Mouse (Mus musculus) liver, postnatal 0 days (tissue): ENCODE data around the gene Pear1. TPM values are rescaled to one million over a fixed set of nuclear protein-coding genes. Genes with fewer than 3 reads are reported as not detected.
A peak's percentile ranks its signal among the peaks of the same experiment; 100 is the strongest.

Source experiments
- ATAC-seq: fragments of 200-750 bp; cut with Nextera tagmentation; 2 replicates; pipeline ENCODE4 v1.8.0; 2017; ENCODE audit warnings: mild to moderate bottlenecking, moderate library complexity
- DNase-seq: peaks from one replicate; pipeline ENCODE4 v3.0.0-alpha.2; 2016
- H3K27ac ChIP-seq: fragments of 300-500 bp; sonication (generic); 2 replicates; pipeline ENCODE4 v1.5.1; 2014; ENCODE audit warnings: antibody characterized with exemption, moderate library complexity, mild to moderate bottlenecking, low read depth
- H3K27me3 ChIP-seq: fragments of 300-500 bp; sonication (generic); 2 replicates; pipeline ENCODE4 v1.6.1; 2014; ENCODE audit warnings: low read length, control low read depth, mixed read lengths; ENCODE audit not compliant: insufficient read depth
- H3K36me3 ChIP-seq: fragments of 300-500 bp; sonication (generic); replicated peaks from 2 replicates; pipeline ENCODE4 v1.6.1; 2014; ENCODE audit warnings: mild to moderate bottlenecking, control low read depth, low read length, moderate library complexity, mixed read lengths; ENCODE audit not compliant: insufficient read depth
- H3K4me1 ChIP-seq: fragments of 300-500 bp; sonication (generic); 2 replicates; pipeline ENCODE4 v1.6.1; 2014; ENCODE audit warnings: antibody characterized with exemption, mild to moderate bottlenecking, control low read depth; ENCODE audit not compliant: insufficient read depth
- H3K4me2 ChIP-seq: fragments of 300-500 bp; sonication (generic); 2 replicates; pipeline ENCODE4 v1.6.1; 2014; ENCODE audit warnings: low read depth, mild to moderate bottlenecking, low read length, moderate library complexity, mixed read lengths
- H3K4me3 ChIP-seq: fragments of 300-500 bp; sonication (generic); 2 replicates; pipeline ENCODE4 v1.5.1; 2014; ENCODE audit warnings: low read depth, low read length
- H3K9ac ChIP-seq: fragments of 300-500 bp; sonication (generic); replicated peaks from 2 replicates; pipeline ENCODE4 v1.6.1; 2014; ENCODE audit warnings: mild to moderate bottlenecking, moderate library complexity
- H3K9me3 ChIP-seq: fragments of 300-500 bp; sonication (generic); 2 replicates; pipeline ENCODE4 v1.6.1; 2016; ENCODE audit warnings: mild to moderate bottlenecking, control low read depth, low read length, mixed read lengths
- CTCF ChIP-seq: sonication (generic); IDR thresholded peaks from 2 replicates; pipeline ENCODE4 v1.5.1; 2016; ENCODE audit warnings: antibody characterized with exemption, low read depth
- EP300 ChIP-seq: IDR thresholded peaks from 2 replicates; pipeline ENCODE4 v1.6.1; 2016; ENCODE audit warnings: antibody characterized with exemption, low read depth, mild to moderate bottlenecking
- WGBS: fragments of 180-500 bp; shearing (Covaris S2); extraction: QIAGEN DNeasy Blood & Tissue Kit; methylation state at CpG from one replicate; pipeline ENCODE4 v1.1.7; 2014; ENCODE audit not compliant: insufficient replicate concordance; 5-methylcytosine and 5-hydroxymethylcytosine counted together
- polyA plus RNA-seq: library from polyadenylated mRNA; unstranded; fragments of >200 nt; fragmentation: Nextera tagmentation; extraction: Ambion mirVana; gene quantifications from 2 replicates; pipeline ENCODE4 v1.2.1, GENCODE M21; 2015

Pear1 gene
- polyA plus RNA-seq, 1 experiment from 2014 or later, result 5.1 TPM

GRCm38 (mm10) chr3:87847680-87848079, 23.6 kb upstream of the Pear1 start:
- DNase-seq (no peak), ATAC-seq (no peak)
- no peaks in the 10 kb centered on the region for H3K36me3 ChIP-seq
- WGBS, result 39% methylated on average over 5 of the region's 5 CpGs
- no peak overlapping the region for H3K4me2 ChIP-seq
- H3K9ac ChIP-seq, result no peak overlapping the region
- H3K4me3 ChIP-seq, result no peak overlapping the region
- TF ChIP-seq EP300, result no peak
- no peak for TF ChIP-seq CTCF
- H3K9me3 ChIP-seq, result no peaks in the 10 kb centered on the region
- no peaks in the 10 kb centered on the region for H3K27me3 ChIP-seq
- peaks cover 6% of the 10 kb centered on the region; the same call in 1 of the 2 replicates for H3K4me1 ChIP-seq
- no peak overlapping the region for H3K27ac ChIP-seq

GRCm38 (mm10) chr3:87846650-87847110, 22.6 kb upstream of the Pear1 start, which contains the start of gene Sh2d2a:
Sh2d2a (plus strand) TSS chr3:87846755.
- DNase-seq, result no peak
- no peaks in the 10 kb centered on the region for H3K36me3 ChIP-seq
- H3K4me3 ChIP-seq, result no peak within 1 kb of the TSS
- H3K27me3 ChIP-seq, result no peaks in the 10 kb centered on the region
- ATAC-seq, result no peak
- TF ChIP-seq EP300 (no peak), CTCF (no peak)
- H3K9ac ChIP-seq, result no peak within 1 kb of the TSS
- no peaks in the 10 kb centered on the region for H3K9me3 ChIP-seq
- WGBS, result 43% methylated on average over 7 of the region's 7 CpGs
- H3K4me1 ChIP-seq, result peaks cover 6% of the 10 kb centered on the region; the same call in 1 of the 2 replicates
- no peak within 1 kb of the TSS for H3K4me2 ChIP-seq
- H3K27ac ChIP-seq, result no peak within 1 kb of the TSS

DNA sequence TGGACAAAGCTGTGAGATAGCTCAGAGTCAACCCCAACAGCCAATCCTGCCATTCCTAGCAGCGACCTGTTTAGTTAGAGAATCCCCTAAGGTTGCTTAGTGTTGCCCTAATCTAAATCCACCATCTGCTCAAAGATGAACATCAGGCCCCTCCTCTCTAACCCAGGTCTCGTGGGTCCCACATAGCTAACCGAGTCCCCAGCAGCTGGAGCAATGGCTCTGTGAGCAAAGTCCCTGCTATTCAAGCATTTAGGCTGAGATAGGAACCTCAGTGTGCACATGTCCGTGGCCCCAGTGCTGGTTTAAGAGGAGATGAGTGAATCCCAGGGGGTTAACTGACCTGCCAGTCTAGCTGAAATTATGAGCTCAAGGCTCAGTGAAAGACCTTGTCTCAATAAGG, 22.1 kb upstream of the Pear1 start:
- Histone ChIP-seq H3K4me3 (no peak overlapping the region), H3K9me3 (no peaks in the 10 kb centered on the region), H3K4me2 (no peak overlapping the region), H3K4me1 (peaks cover 6% of the 10 kb centered on the region; the same call in 1 of the 2 replicates), H3K9ac (no peak overlapping the region), H3K27ac (no peak overlapping the region), H3K27me3 (no peaks in the 10 kb centered on the region), H3K36me3 (no peaks in the 10 kb centered on the region)
- 44% methylated on average over 4 of the region's 4 CpGs for WGBS
- DNase-seq (no peak), ATAC-seq (no peak)
- TF ChIP-seq EP300, result no peak

- TF ChIP-seq CTCF (no peak), EP300 (no peak)
- peaks cover 6% of the 10 kb centered on the region; the same call in 1 of the 2 replicates for H3K4me1 ChIP-seq
- H3K27me3 ChIP-seq, result no peaks in the 10 kb centered on the region
- no peak overlapping the region for H3K9ac ChIP-seq
- ATAC-seq (no peak), DNase-seq (no peak)
- no peak overlapping the region for H3K4me2 ChIP-seq
- no peak overlapping the region for H3K4me3 ChIP-seq
- no peaks in the 10 kb centered on the region for H3K9me3 ChIP-seq
- no peaks in the 10 kb centered on the region for H3K36me3 ChIP-seq
- 70% methylated on average over 4 of the region's 4 CpGs for WGBS
- H3K27ac ChIP-seq, result no peak overlapping the region
Measured at GRCm38 (mm10) chr3:87844981-87845380, 20.9 kb upstream of the Pear1 start.

DNA sequence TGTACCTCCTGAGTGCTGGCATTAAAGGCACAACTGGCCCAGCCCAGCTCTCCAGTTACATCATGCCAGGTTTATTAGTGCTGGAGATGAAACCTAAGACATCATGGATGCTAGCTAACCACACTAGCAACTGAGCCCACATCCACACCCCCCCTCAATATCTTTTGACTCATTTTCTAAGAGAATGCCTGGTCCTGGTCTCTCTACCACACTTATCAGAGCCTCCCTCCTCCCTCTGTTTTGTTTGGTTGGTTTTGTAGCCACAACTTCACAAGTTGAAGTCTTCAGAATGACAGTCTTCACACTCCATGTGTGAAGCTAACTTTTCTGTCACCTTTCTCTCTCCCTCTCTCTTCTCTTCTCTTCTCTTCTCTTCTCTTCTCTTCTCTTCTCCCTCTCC, 16.8 kb upstream of the Pear1 start:
- Histone ChIP-seq H3K27ac (no peak overlapping the region), H3K9me3 (no peaks in the 10 kb centered on the region), H3K4me2 (no peak overlapping the region), H3K9ac (no peak overlapping the region), H3K4me3 (no peak overlapping the region), H3K4me1 (no peaks in the 10 kb centered on the region), H3K36me3 (no peaks in the 10 kb centered on the region), H3K27me3 (no peaks in the 10 kb centered on the region)
- TF ChIP-seq EP300, result no peak
- no peak for TF ChIP-seq CTCF
- ATAC-seq (no peak), DNase-seq (no peak)

DNA sequence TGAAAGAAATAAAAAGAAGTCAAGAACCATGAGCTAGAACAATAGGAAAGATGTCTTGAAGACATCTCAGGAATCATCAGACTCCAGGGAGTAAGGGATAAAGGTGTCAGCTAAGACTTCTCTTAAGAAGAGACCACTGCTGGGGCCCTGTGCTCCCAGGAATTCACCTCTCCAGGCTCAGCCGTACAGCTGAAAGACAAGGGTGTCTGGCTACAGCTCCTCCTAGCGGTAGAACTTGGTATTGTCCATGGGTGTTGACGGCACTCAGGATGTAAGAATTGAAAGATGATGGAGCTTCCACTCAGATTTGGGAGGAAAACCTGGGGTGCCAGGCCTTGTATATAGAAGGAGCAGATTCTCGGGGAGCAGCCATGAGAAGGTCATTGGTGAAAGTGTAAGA, 14.5 kb upstream of the Pear1 start:
- Histone ChIP-seq H3K9me3 (no peaks in the 10 kb centered on the region), H3K9ac (no peak overlapping the region), H3K27me3 (no peaks in the 10 kb centered on the region), H3K27ac (no peak overlapping the region), H3K36me3 (no peaks in the 10 kb centered on the region), H3K4me3 (no peak overlapping the region), H3K4me2 (no peak overlapping the region), H3K4me1 (no peaks in the 10 kb centered on the region)
- WGBS, result 6% methylated on average over 4 of the region's 4 CpGs
- TF ChIP-seq CTCF (peak; percentile 93), EP300 (no peak)
- peak; percentile 79 for DNase-seq
- ATAC-seq, result no peak

- no peak for ATAC-seq
- TF ChIP-seq EP300 (no peak), CTCF (peak; percentile 40)
- WGBS, result 57% methylated on average over 5 of the region's 5 CpGs
- H3K9me3 ChIP-seq, result no peaks in the 10 kb centered on the region
- H3K27ac ChIP-seq, result no peak overlapping the region
- no peaks in the 10 kb centered on the region for H3K27me3 ChIP-seq
- H3K36me3 ChIP-seq, result no peaks in the 10 kb centered on the region
- H3K4me1 ChIP-seq, result no peaks in the 10 kb centered on the region
- H3K9ac ChIP-seq, result no peak overlapping the region
- DNase-seq, result no peak
- no peak overlapping the region for H3K4me2 ChIP-seq
- no peak overlapping the region for H3K4me3 ChIP-seq
Measured at GRCm38 (mm10) chr3:87833482-87833881, 9.4 kb upstream of the Pear1 start.
